Mouse (Mus musculus) kidney, adult 2 months (tissue): ENCODE measurements around the gene Fhl3. TPM values are rescaled to one million over a fixed set of nuclear protein-coding genes. Genes with fewer than 3 reads are reported as not detected.

Experiments used
- DNase-seq: peaks from one replicate; pipeline ENCODE4 v3.0.0; 2021
- H3K27ac ChIP-seq: fragments of 200-500 bp; 2 replicates; pipeline ENCODE4 v1.5.1; 2012; ENCODE audit warnings: low read depth, low read length, control low read depth, inconsistent platforms; ENCODE audit not compliant: insufficient read depth
- H3K27me3 ChIP-seq: fragments of 200-500 bp; replicated peaks from 2 replicates; pipeline ENCODE4 v1.6.1; 2012; ENCODE audit warnings: mild to moderate bottlenecking, moderate library complexity, low read length, inconsistent platforms; ENCODE audit not compliant: control insufficient read depth, insufficient read depth
- H3K36me3 ChIP-seq: fragments of 200-500 bp; 2 replicates; pipeline ENCODE4 v1.6.1; 2012; ENCODE audit warnings: mild to moderate bottlenecking, moderate library complexity, low read length, inconsistent platforms; ENCODE audit not compliant: control insufficient read depth, insufficient read depth
- H3K4me1 ChIP-seq: fragments of 200-500 bp; 2 replicates; pipeline ENCODE4 v1.6.1; 2011; ENCODE audit warnings: low read length; ENCODE audit not compliant: control insufficient read depth, insufficient read depth
- H3K4me3 ChIP-seq: fragments of 200-500 bp; 2 replicates; pipeline ENCODE4 v1.5.1; 2011; ENCODE audit warnings: mild to moderate bottlenecking, low read depth, low read length, control low read depth; ENCODE audit not compliant: insufficient read depth
- CTCF ChIP-seq: fragments of 200-500 bp; conservative IDR thresholded peaks from 2 replicates; pipeline ENCODE4 v1.5.1; 2011; ENCODE audit warnings: low read depth, mild to moderate bottlenecking, control low read depth, low read length, moderate library complexity, mixed read lengths; ENCODE audit not compliant: insufficient read depth, insufficient read length
- POLR2A ChIP-seq: fragments of 200-500 bp; IDR thresholded peaks from one replicate; pipeline ENCODE4 v1.6.1; 2011; ENCODE audit warnings: low read depth, low read length, control low read depth
- WGBS: fragments of 180-500 bp; shearing (Covaris S2); methylation state at CpG from one replicate; pipeline ENCODE4 v1.1.7; 2018; 5-methylcytosine and 5-hydroxymethylcytosine counted together
- polyA plus RNA-seq: library from polyadenylated mRNA; depleted of rRNA; stranded (reverse); fragments of >200 nt; gene quantifications from 2 replicates; pipeline ENCODE4 v1.2.3, GENCODE M21; 2012

Fhl3 gene
- polyA plus RNA-seq, 1 experiment, result 10.8 TPM

DNA sequence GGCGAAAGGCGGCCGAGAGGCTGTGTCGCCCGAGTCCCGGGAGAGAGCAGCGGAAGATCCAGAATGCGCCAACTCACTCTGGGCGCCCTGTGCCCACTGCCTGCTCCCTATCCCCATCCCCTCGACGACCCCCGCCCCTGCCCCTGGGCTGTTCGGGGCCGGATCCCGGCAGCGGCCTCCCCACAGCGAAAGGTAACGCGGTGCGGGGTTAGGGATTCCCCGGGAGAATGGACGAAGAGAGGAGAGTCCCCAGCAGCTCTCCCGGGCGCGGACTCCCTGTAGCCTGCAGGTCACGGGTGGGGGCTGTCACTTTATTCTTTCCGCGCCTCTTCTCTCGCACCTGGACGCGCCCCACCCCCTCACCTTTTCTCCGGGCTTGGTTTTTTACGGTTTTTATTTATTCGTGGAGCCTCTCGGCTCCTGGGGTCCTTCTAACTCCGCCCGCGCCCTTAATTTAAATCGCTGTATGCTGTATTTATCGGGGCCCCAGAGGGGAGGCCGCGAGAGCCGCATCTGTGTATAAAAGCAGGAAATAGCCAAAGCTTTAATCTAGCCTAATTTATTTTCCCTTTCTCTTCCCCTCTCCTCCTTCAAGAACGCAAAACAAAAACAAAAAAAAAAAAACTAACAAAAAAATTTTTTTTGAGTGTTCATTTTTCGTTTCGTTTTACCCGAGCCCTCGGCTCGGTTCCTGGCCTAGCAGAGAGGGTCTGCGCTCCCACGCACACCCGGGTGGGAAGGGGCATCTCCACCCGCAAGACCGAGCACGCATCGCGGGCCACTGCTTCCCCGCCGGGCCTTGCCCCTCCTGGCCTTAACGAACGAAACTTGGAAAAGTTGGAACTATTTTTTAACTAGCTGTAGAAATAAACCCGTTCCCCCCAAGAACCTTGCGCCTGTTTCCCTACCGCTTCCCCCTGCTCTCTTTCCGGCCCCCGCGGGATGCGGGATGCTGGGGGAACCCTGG lies 41.0 kb upstream of the Fhl3 start:
- H3K27me3 ChIP-seq, result peaks cover 19% of the 10 kb centered on the region
- no peak for DNase-seq
- WGBS, result 7% methylated on average over 68 of the region's 68 CpGs

DNA sequence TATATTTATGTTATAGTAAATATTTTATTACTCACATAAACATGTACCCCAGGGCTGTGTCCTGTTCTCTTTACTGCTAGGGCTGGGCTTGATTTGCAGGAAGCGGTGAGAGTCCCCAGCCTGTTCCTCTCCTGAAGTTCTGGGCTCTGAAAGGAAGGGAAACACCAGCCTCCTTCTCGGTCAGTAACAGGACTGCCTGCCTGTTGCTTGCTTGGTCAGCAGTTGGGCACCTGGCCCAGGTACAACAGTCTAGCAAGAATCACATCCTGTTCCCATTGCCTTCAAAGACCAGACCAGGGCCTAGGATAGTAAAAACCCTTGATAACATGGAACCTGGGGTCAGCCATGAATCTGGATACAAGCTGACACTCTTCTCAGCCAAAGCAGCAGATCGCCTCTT lies 39.9 kb upstream of the Fhl3 start:
- WGBS, result 69% methylated on average over 3 of the region's 3 CpGs
- Histone ChIP-seq H3K27ac (no peak overlapping the region), H3K36me3 (no peaks in the 10 kb centered on the region), H3K4me3 (no peak overlapping the region), H3K27me3 (peaks cover 19% of the 10 kb centered on the region), H3K4me1 (peaks cover 3% of the 10 kb centered on the region; the same call in 1 of the 2 replicates)
- DNase-seq, result peak; percentile 21
- TF ChIP-seq CTCF (no peak), POLR2A (no peak)

More for the DNA sequence above, 41.0 kb upstream of the Fhl3 start:
- no peak overlapping the region for H3K4me3 ChIP-seq
- TF ChIP-seq POLR2A, result no peak
- TF ChIP-seq CTCF, result no peak
- H3K36me3 ChIP-seq, result no peaks in the 10 kb centered on the region
- peaks cover 3% of the 10 kb centered on the region; the same call in 1 of the 2 replicates for H3K4me1 ChIP-seq
- no peak overlapping the region for H3K27ac ChIP-seq

GRCm38 (mm10) chr4:124663034-124663433 lies 37.5 kb upstream of the Fhl3 start:
- Histone ChIP-seq H3K4me3 (no peak overlapping the region), H3K4me1 (no peaks in the 10 kb centered on the region), H3K36me3 (no peaks in the 10 kb centered on the region), H3K27me3 (peaks cover 13% of the 10 kb centered on the region), H3K27ac (no peak overlapping the region)
- TF ChIP-seq POLR2A (no peak), CTCF (peak; percentile 51)
- DNase-seq, result no peak
- 37% methylated on average over 3 of the region's 3 CpGs for WGBS

DNA sequence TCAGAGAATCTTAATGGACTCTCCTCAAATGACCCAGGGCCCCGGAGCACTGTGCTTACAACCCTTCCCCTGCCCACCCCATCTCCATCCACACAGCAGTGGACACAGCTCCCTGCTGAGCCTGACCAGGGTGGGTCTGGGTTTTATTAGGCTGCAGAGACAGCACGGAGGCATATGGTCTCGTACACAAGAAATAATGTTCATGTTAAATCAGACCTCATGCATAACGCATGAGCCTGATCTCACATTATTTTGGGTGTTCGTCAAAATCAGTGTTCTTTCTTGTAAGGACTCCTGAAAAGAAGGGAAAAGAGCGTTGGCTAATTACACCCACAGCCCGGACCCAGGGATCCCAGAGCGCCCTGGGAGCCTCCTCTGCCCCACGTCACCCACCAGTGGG lies 36.3 kb upstream of the Fhl3 start:
- TF ChIP-seq CTCF (no peak), POLR2A (no peak)
- DNase-seq, result no peak
- H3K27ac ChIP-seq, result no peak overlapping the region
- no peaks in the 10 kb centered on the region for H3K4me1 ChIP-seq
- H3K27me3 ChIP-seq, result peaks cover 4% of the 10 kb centered on the region
- H3K36me3 ChIP-seq, result no peaks in the 10 kb centered on the region
- H3K4me3 ChIP-seq, result no peak overlapping the region
- WGBS, result 65% methylated on average over 9 of the region's 9 CpGs

DNA sequence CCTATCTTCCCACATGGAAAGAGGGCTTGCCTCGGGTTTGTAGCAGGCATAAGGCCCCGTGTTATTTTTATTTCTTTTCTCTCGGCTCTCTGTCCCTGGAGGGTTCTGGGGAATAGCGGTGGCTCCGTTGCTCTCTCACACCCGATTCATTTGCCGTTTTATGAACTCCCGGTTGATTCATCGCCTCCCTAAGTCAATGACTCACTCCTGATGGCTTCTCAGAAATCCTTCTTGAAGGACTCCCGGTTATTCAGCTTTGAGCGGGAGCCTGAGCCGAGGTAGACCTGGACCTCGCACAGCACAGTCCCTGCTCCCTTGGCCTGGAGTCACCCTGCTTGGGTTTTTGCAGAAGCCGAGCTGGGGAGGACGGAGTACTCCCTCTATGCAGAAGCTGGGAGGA lies 35.9 kb upstream of the Fhl3 start:
- no peak overlapping the region for H3K27ac ChIP-seq

GRCm38 (mm10) chr4:124667476-124668033 lies 32.9 kb upstream of the Fhl3 start:
- no peak for TF ChIP-seq CTCF
- no peak for TF ChIP-seq POLR2A
- H3K4me1 ChIP-seq, result no peaks in the 10 kb centered on the region
- H3K27ac ChIP-seq, result no peak overlapping the region
- no peaks in the 10 kb centered on the region for H3K27me3 ChIP-seq
- H3K4me3 ChIP-seq, result no peak overlapping the region
- no peaks in the 10 kb centered on the region for H3K36me3 ChIP-seq
- 54% methylated on average over 14 of the region's 14 CpGs for WGBS
- DNase-seq, result no peak

More for the DNA sequence above, 35.9 kb upstream of the Fhl3 start:
- no peak for DNase-seq
- H3K4me1 ChIP-seq, result no peaks in the 10 kb centered on the region
- WGBS, result 50% methylated on average over 15 of the region's 15 CpGs
- TF ChIP-seq POLR2A (no peak), CTCF (no peak)
- no peaks in the 10 kb centered on the region; the same call in none of the 2 replicates for H3K27me3 ChIP-seq
- no peaks in the 10 kb centered on the region for H3K36me3 ChIP-seq
- no peak overlapping the region for H3K4me3 ChIP-seq

DNA sequence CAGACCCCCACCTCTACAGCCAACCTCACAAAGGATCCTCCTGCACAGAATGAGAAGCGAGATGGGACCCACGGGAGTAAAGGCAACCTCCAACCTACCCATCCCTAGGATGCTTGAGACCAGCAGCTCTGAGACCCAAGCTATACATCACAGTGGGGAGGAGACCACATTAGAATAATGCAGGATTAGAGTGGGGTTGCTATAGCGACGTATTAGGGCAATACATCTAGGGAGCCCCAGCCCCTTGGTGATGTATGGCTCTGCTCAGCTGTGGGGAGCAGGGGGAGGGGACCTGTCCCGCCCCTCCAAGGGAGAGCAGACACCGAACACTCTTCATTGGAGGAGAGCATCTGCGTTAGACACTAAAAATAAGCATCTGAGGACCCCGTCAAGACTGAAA lies 32.4 kb upstream of the Fhl3 start:
- Histone ChIP-seq H3K27me3 (no peaks in the 10 kb centered on the region), H3K36me3 (no peaks in the 10 kb centered on the region), H3K4me1 (no peaks in the 10 kb centered on the region), H3K4me3 (no peak overlapping the region), H3K27ac (no peak overlapping the region)
- WGBS, result 35% methylated on average over 8 of the region's 8 CpGs
- TF ChIP-seq POLR2A (no peak), CTCF (no peak)
- DNase-seq, result no peak
